In genomic region chr13:56296659-56297020, GRCm38 (mm10) we compare ENCODE assay signal across 9 mouse cellular contexts. TPM values are rescaled to one million over a fixed set of nuclear protein-coding genes. Genes with fewer than 3 reads are reported as not detected.
DNase-seq lines count a peak whose midpoint lies in the region; ATAC-seq and TF ChIP-seq lines count a peak whose summit lies in the region.
"Had no signal": no experiment of that assay in that cellular context is flagged by ENCODE, and none has a peak within 500 bp of the region (broad histone marks: within the 10 kb centered on the region; RNA-seq: fewer than 3 reads in every experiment).

No protein-coding gene starts in this region.

- ATAC-seq in embryonic facial prominence, embryonic 15.5 days (ENCODE audit: insufficient number of reproducible peaks, low FRiP score, low TSS enrichment, low read depth) = no peak
- no peak; the same call in 1 of the 2 replicates for ATAC-seq in hindbrain, embryonic 13.5 days (ENCODE audit: low FRiP score)
- no peak for ATAC-seq in neural tube, embryonic 12.5 days (ENCODE audit: low FRiP score, low read depth)

- no peaks in the 10 kb centered on the region for H3K36me3 ChIP-seq in embryonic facial prominence, embryonic 15.5 days
- H3K36me3 ChIP-seq in hindbrain, embryonic 13.5 days = no peaks in the 10 kb centered on the region
- H3K36me3 ChIP-seq in neural tube, embryonic 12.5 days = no peaks in the 10 kb centered on the region

- H3K4me1 ChIP-seq in embryonic facial prominence, embryonic 15.5 days = peaks cover 40% of the 10 kb centered on the region
- peaks cover 23% of the 10 kb centered on the region for H3K4me1 ChIP-seq in hindbrain, embryonic 13.5 days (replicated peaks)
- peaks cover 19% of the 10 kb centered on the region for H3K4me1 ChIP-seq in neural tube, embryonic 12.5 days

- 12% methylated on average over 8 of the region's 8 CpGs for WGBS in embryonic facial prominence, embryonic 15.5 days
- WGBS in hindbrain, embryonic 13.5 days = 6% methylated on average over 8 of the region's 8 CpGs
- 7% methylated on average over 8 of the region's 8 CpGs for WGBS in neural tube, embryonic 12.5 days

- peak overlapping the region; percentile 44 for H3K4me3 ChIP-seq in left cerebral cortex, adult 2 months
- H3K4me3 ChIP-seq in embryonic facial prominence, embryonic 15.5 days (replicated peaks) = peak overlapping the region; percentile 63
- peak overlapping the region; percentile 46 for H3K4me3 ChIP-seq in hindbrain, embryonic 13.5 days
- peak overlapping the region; percentile 44 for H3K4me3 ChIP-seq in neural tube, embryonic 12.5 days

- TF ChIP-seq CTCF in left cerebral cortex, adult 2 months (IDR thresholded peaks at IDR 0.05) = no peak

- H3K27ac ChIP-seq in left cerebral cortex, adult 2 months = peak overlapping the region; percentile 80
- peak overlapping the region; percentile 63; the same call in 1 of the 2 replicates for H3K27ac ChIP-seq in embryonic facial prominence, embryonic 15.5 days (replicated peaks)
- H3K27ac ChIP-seq in hindbrain, embryonic 13.5 days = no peak overlapping the region
- H3K27ac ChIP-seq in neural tube, embryonic 12.5 days = no peak overlapping the region

- peak overlapping the region; percentile 66 for H3K9ac ChIP-seq in embryonic facial prominence, embryonic 15.5 days
- peak overlapping the region; percentile 73 for H3K9ac ChIP-seq in hindbrain, embryonic 13.5 days
- H3K9ac ChIP-seq in neural tube, embryonic 12.5 days = peak overlapping the region; percentile 47; the same call in 1 of the 2 replicates

- DNase-seq in left cerebral cortex, adult 2 months (ENCODE audit: extremely low spot score in 1 of 2, low spot score in 2 of 2) = no peak
- DNase-seq in left cerebral cortex, postnatal 25 days (ENCODE audit: low spot score in 2 of 2) = no peak
- no peak for DNase-seq in yolk sac, embryonic 10.5 days (ENCODE audit: low spot score)
- DNase-seq in adipocyte (ENCODE audit: low spot score) = no peak

- peaks cover 56% of the 10 kb centered on the region for H3K27me3 ChIP-seq in embryonic facial prominence, embryonic 15.5 days
- peaks cover 83% of the 10 kb centered on the region for H3K27me3 ChIP-seq in hindbrain, embryonic 13.5 days
- peaks cover 58% of the 10 kb centered on the region for H3K27me3 ChIP-seq in neural tube, embryonic 12.5 days (replicated peaks)

- intact Hi-C loops in left cerebral cortex, adult 2 months (cut with DNase I) = no loop called here
- intact Hi-C loops in left cerebral cortex, postnatal 25 days (cut with DNase I) = no loop called here

- H3K4me2 ChIP-seq in embryonic facial prominence, embryonic 15.5 days (replicated peaks) = peak overlapping the region; percentile 90
- peak overlapping the region; percentile 78 for H3K4me2 ChIP-seq in hindbrain, embryonic 13.5 days
- peak overlapping the region; percentile 88 for H3K4me2 ChIP-seq in neural tube, embryonic 12.5 days (replicated peaks)

- H3K9me3 ChIP-seq in embryonic facial prominence, embryonic 15.5 days (replicated peaks) = no peaks in the 10 kb centered on the region
- H3K9me3 ChIP-seq in hindbrain, embryonic 13.5 days = no peaks in the 10 kb centered on the region
- H3K9me3 ChIP-seq in neural tube, embryonic 12.5 days = no peaks in the 10 kb centered on the region

RNA-seq across cellular contexts. Expression of gene Cxcl14, which starts 0.3 kb away (rescaled TPM):
- 100 to 1,000 TPM; 135 to 143 TPM for total RNA-seq in left cerebral cortex, adult 2 months (2021)
- total RNA-seq in left cerebral cortex, postnatal 25 days (2021) = 100 to 1,000 TPM; 130 to 158 TPM
- polyA plus RNA-seq in embryonic facial prominence, embryonic 15.5 days (2015; fragmentation: Nextera tagmentation; extraction: Ambion mirVana) = 459 and 487 TPM in 2 replicates
- polyA plus RNA-seq in hindbrain, embryonic 13.5 days (2015; fragmentation: Nextera tagmentation; extraction: Ambion mirVana) = 4.9 and 8.2 TPM in 2 replicates
- 38.1 and 42.3 TPM in 2 replicates for polyA plus RNA-seq in neural tube, embryonic 12.5 days (2016; fragmentation: Nextera tagmentation; extraction: Ambion mirVana)

RNA-seq across cellular contexts. Expression of gene Neurog1, which starts 44.7 kb away (rescaled TPM):
- total RNA-seq in left cerebral cortex, adult 2 months (2021) = not detected
- total RNA-seq in left cerebral cortex, postnatal 25 days (2021) = under 1 TPM; 0.18 to 0.34 TPM
- 1.8 and 3.1 TPM in 2 replicates for polyA plus RNA-seq in embryonic facial prominence, embryonic 15.5 days (2015; fragmentation: Nextera tagmentation; extraction: Ambion mirVana)
- polyA plus RNA-seq in hindbrain, embryonic 13.5 days (2015; fragmentation: Nextera tagmentation; extraction: Ambion mirVana) = 5.9 and 9.8 TPM in 2 replicates
- polyA plus RNA-seq in neural tube, embryonic 12.5 days (2016; fragmentation: Nextera tagmentation; extraction: Ambion mirVana) = 36.5 and 39.9 TPM in 2 replicates
- polyA plus RNA-seq: gonadal fat pad, adult 2 months; thymus, postnatal 0 days had no signal

Comparison
In these comparisons a context has a peak if more than half of its experiments do, and no peak if none do; other contexts are left out.
1. H3K27ac ChIP-seq: peak in left cerebral cortex, adult 2 months (single experiment) and embryonic facial prominence, embryonic 15.5 days (single experiment); none in hindbrain, embryonic 13.5 days (single experiment) and neural tube, embryonic 12.5 days (single experiment).
2. RNA of gene Cxcl14, which starts 0.3 kb away (polyA plus RNA-seq): 459 to 487 TPM in embryonic facial prominence, embryonic 15.5 days; 38.1 to 42.3 TPM in neural tube, embryonic 12.5 days and 4.9 to 8.2 TPM in hindbrain, embryonic 13.5 days; every median in the first group is over 10 times any median in the second.
3. Peak in every context shown above with its lines, with median percentiles within 50 percentile points of each other: H3K4me3 ChIP-seq, H3K4me2 ChIP-seq and H3K9ac ChIP-seq.